Mouse (Mus musculus): ENCODE measurements around the gene Suv39h1. TPM values are rescaled to one million over a fixed set of nuclear protein-coding genes. Genes with fewer than 3 reads are reported as not detected.
"Not testable (repeated sequence)": the region's sequence is repeated elsewhere in the genome, so short reads cannot be mapped to it uniquely, and the experiment has no call there.

Gene Suv39h1
- polyA plus RNA-seq, 1 experiment from 2014 or later, result 38.2 TPM

DNA sequence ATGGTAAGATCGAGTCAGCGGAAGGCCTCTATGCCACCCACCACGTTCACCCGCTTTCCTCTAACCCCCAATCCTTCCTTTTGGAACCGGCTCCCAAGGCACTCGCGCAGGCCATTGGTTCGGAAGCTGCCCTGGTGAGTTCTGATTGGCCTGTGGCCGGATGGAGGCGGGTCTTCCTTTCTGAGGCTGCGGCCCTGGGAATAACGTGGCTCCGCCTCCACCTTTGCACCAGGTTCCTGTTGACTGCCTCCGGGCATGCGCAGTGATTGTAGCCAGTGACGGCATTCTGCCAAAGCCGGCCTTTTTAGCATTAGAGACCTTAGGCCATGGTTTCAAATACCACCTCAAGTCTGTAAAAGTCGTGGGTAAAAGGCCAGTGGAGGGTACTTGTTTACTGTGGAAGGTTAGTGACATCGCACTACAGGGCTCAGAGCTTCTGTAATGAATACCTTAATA is 22.3 kb upstream of the Suv39h1 start:
- Histone ChIP-seq H3K4me2 (ENCODE audit: low read length) (peak overlapping the region; percentile 48), H3K9ac (replicated peaks; ENCODE audit: low read length) (no peak overlapping the region; the same call in 1 of the 2 replicates), H3K4me3 (replicated peaks; ENCODE audit: low read depth, low read length) (peak overlapping the region; percentile 27), H3K27ac (replicated peaks; ENCODE audit: low read depth, low read length) (peak overlapping the region; percentile 26; the same call in 1 of the 2 replicates), H3K4me1 (ENCODE audit: control insufficient read depth, insufficient read depth, low read length) (0 out of 2 replicates have a peak, but pooled peaks cover 4% of the 10 kb centered on the region), H3K36me3 (ENCODE audit: control insufficient read depth, insufficient read depth, low read length) (no peaks in the 10 kb centered on the region), H3K27me3 (ENCODE audit: control insufficient read depth, insufficient read depth, low read length) (no peaks in the 10 kb centered on the region), H3K9me3 (ENCODE audit: control insufficient read depth, low read length) (no peaks in the 10 kb centered on the region)
- DNase-seq (peak; percentile 96), ATAC-seq (ENCODE audit: low FRiP score, low TSS enrichment) (peak; percentile 93)
- WGBS, result 24% methylated on average over 19 of the region's 19 CpGs

DNA sequence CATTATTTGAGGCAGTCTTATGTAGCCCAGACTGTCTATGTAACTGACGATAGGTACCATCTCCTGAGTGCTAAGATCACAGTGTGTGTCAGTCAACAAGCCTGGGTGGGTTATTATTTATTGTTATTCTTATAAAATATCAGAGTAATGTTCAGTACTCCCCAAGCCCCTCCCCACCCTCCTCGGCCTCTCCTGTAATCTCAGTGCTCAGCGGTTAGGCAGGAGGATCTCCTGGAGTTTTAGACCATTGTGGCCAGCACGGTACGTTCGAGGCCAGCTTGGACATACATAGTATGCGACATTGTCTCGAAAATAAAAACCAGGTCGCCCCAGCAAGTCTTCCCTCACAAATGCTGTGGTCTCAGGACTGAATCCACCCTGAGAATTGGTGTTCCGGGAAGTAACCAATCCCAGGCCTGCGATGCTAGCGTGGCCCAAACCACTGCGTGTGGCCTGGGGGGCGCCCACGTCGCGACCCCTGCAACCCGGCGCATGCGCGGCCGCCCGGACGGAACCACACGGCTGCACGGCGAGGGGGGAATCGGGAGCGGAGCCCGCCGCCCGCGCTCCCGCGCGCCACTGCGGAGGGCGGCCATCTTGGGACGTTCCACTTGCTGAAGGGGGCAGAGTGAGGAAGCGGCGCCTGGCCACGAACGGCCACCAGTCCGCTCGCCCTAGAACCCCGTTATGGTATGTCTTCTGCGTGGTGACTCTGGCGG is 21.7 kb upstream of the Suv39h1 start:
- not testable (repeated sequence) for H3K36me3 ChIP-seq (ENCODE audit: control insufficient read depth, insufficient read depth, low read length); H3K27me3 ChIP-seq (ENCODE audit: control insufficient read depth, insufficient read depth, low read length); H3K9ac ChIP-seq (replicated peaks; ENCODE audit: low read length); H3K27ac ChIP-seq (replicated peaks; ENCODE audit: low read depth, low read length); H3K4me1 ChIP-seq (ENCODE audit: control insufficient read depth, insufficient read depth, low read length); DNase-seq; H3K9me3 ChIP-seq (ENCODE audit: control insufficient read depth, low read length)
- peak; percentile 88 for ATAC-seq (ENCODE audit: low FRiP score, low TSS enrichment)
- WGBS, result 8% methylated on average over 24 of the region's 48 CpGs
- peak overlapping the region; percentile 50 for H3K4me2 ChIP-seq (ENCODE audit: low read length)
- peak overlapping the region; percentile 27 for H3K4me3 ChIP-seq (replicated peaks; ENCODE audit: low read depth, low read length)

DNA sequence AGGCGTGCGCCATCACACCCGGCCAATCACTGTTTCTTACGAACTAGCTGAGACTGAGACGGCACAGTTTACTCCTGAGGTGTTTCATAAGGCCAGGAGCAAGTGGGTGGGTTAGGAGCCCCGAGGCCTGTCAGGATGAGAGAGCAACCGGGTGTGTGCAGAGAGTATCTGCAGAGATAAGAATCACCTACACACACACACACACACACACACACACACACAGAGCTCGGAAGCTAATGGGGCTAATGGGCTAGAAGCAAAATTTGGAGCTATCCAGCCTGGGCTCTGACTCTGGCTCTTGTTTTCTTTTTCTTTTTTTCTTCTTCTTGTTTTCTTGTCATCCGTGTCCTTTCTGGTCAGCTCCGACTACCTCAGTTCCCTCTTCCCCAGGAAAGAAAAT is 21.0 kb upstream of the Suv39h1 start:
- H3K27ac ChIP-seq (replicated peaks; ENCODE audit: low read depth, low read length), result no peak overlapping the region
- H3K9ac ChIP-seq (replicated peaks; ENCODE audit: low read length), result no peak overlapping the region
- H3K4me1 ChIP-seq (ENCODE audit: control insufficient read depth, insufficient read depth, low read length), result 0 out of 2 replicates have a peak, but pooled peaks cover 2% of the 10 kb centered on the region
- H3K36me3 ChIP-seq (ENCODE audit: control insufficient read depth, insufficient read depth, low read length), result no peaks in the 10 kb centered on the region
- ATAC-seq (ENCODE audit: low FRiP score, low TSS enrichment), result no peak
- 87% methylated on average over 10 of the region's 10 CpGs for WGBS
- no peaks in the 10 kb centered on the region for H3K27me3 ChIP-seq (ENCODE audit: control insufficient read depth, insufficient read depth, low read length)
- H3K4me2 ChIP-seq (ENCODE audit: low read length), result peak overlapping the region; percentile 50
- peak overlapping the region; percentile 27 for H3K4me3 ChIP-seq (replicated peaks; ENCODE audit: low read depth, low read length)
- no peaks in the 10 kb centered on the region for H3K9me3 ChIP-seq (ENCODE audit: control insufficient read depth, low read length)
- DNase-seq, result no peak

DNA sequence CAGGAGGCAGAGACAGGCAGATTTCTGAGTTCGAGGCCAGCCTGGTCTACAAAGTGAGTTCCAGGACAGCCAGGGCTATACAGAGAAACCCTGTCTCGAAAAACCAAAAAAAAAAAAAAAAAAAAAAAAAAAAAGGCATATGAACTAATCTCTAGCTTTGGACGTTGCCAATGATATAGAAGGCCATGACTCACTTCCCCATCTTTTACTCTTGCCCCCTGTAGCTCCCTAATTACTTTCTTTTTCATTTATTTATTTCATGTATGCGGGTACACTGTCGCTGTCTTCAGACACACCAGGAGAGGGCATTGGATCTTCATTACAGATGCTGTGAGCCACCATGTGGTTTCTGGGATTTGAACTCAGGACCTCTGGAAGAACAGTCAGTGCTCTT is 16.4 kb upstream of the Suv39h1 start:
- not testable (repeated sequence) for H3K27ac ChIP-seq (replicated peaks; ENCODE audit: low read depth, low read length); ATAC-seq (ENCODE audit: low FRiP score, low TSS enrichment)
- WGBS, result 88% methylated on average over 3 of the region's 5 CpGs

DNA sequence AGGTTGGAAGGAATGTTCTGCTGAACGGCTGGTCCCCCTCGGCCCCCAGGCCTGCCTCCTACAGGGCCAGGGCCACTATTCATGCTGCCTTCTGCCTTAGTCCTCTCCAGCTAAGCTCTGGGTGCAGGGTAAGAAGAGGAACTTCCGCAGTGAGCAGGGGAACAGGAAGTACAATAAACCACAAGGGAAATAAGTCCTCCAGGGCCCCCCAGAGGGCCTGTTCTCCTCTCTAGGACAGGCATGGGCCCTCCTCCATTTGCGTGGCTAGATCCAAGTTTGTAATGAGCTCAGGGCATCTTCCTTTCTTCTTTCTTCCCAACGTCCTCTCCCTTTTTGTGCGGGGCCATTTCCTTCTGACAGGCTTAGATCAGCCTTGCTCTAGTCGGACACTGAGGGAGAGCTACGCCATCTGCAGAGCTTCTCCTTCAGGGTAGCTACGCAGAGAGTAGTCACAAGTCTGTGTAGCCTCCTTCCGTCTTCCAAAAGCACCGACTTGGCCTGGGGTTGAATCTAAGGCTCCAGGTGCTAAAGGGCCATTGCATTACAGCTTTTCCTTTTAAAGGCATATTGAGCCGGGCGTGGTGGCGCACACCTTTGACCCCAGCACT is 15.9 kb upstream of the Suv39h1 start, which contains the start of gene Was:
Gene Was (minus strand): TSS at position 153 of the 608 bp plus-strand sequence.
- no peak within 1 kb of the TSS for H3K4me3 ChIP-seq (replicated peaks; ENCODE audit: low read depth, low read length)
- 83% methylated on average over 14 of the region's 14 CpGs for WGBS
- H3K36me3 ChIP-seq (ENCODE audit: control insufficient read depth, insufficient read depth, low read length), result no peaks in the 10 kb centered on the region
- no peaks in the 10 kb centered on the region for H3K9me3 ChIP-seq (ENCODE audit: control insufficient read depth, low read length)
- H3K27me3 ChIP-seq (ENCODE audit: control insufficient read depth, insufficient read depth, low read length), result no peaks in the 10 kb centered on the region
- no peak within 1 kb of the TSS for H3K9ac ChIP-seq (replicated peaks; ENCODE audit: low read length)
- H3K4me1 ChIP-seq (ENCODE audit: control insufficient read depth, insufficient read depth, low read length), result no peaks in the 10 kb centered on the region
- H3K27ac ChIP-seq (replicated peaks; ENCODE audit: low read depth, low read length), result no peak within 1 kb of the TSS
- no peak within 1 kb of the TSS for H3K4me2 ChIP-seq (ENCODE audit: low read length)
- ATAC-seq (ENCODE audit: low FRiP score, low TSS enrichment) (no peak), DNase-seq (no peak)

More for the DNA sequence above, 16.4 kb upstream of the Suv39h1 start:
- not testable (repeated sequence) for H3K27me3 ChIP-seq (ENCODE audit: control insufficient read depth, insufficient read depth, low read length); DNase-seq; H3K9me3 ChIP-seq (ENCODE audit: control insufficient read depth, low read length); H3K36me3 ChIP-seq (ENCODE audit: control insufficient read depth, insufficient read depth, low read length); H3K4me2 ChIP-seq (ENCODE audit: low read length); H3K4me3 ChIP-seq (replicated peaks; ENCODE audit: low read depth, low read length); H3K9ac ChIP-seq (replicated peaks; ENCODE audit: low read length); H3K4me1 ChIP-seq (ENCODE audit: control insufficient read depth, insufficient read depth, low read length)

DNA sequence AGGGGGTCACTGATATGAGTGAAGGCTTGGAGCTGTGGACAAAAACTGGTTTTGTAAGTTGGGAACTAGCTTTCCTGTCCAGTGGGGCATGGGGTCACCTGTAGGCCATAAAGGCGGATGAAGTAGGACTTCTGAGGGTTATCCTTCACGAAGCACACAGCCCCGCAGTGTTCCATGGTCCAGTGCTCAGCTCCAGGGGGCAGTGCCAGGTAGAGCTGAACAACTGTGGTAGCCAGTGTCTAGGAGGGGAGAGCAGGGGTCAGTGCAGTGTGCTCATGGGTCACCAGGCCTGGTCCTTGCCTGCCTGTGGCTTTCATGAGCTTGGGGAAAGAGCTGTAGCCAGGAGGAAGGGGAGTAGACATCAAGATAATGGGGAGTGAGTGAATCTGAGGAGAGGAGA is 15.2 kb upstream of the Suv39h1 start:
- DNase-seq (no peak), ATAC-seq (ENCODE audit: low FRiP score, low TSS enrichment) (no peak)
- Histone ChIP-seq H3K27ac (replicated peaks; ENCODE audit: low read depth, low read length) (no peak overlapping the region), H3K4me3 (replicated peaks; ENCODE audit: low read depth, low read length) (no peak overlapping the region), H3K27me3 (ENCODE audit: control insufficient read depth, insufficient read depth, low read length) (no peaks in the 10 kb centered on the region), H3K36me3 (ENCODE audit: control insufficient read depth, insufficient read depth, low read length) (no peaks in the 10 kb centered on the region), H3K4me1 (ENCODE audit: control insufficient read depth, insufficient read depth, low read length) (no peaks in the 10 kb centered on the region), H3K9ac (replicated peaks; ENCODE audit: low read length) (no peak overlapping the region), H3K4me2 (ENCODE audit: low read length) (no peak overlapping the region), H3K9me3 (ENCODE audit: control insufficient read depth, low read length) (no peaks in the 10 kb centered on the region)
- WGBS, result 94% methylated on average over 3 of the region's 3 CpGs

DNA sequence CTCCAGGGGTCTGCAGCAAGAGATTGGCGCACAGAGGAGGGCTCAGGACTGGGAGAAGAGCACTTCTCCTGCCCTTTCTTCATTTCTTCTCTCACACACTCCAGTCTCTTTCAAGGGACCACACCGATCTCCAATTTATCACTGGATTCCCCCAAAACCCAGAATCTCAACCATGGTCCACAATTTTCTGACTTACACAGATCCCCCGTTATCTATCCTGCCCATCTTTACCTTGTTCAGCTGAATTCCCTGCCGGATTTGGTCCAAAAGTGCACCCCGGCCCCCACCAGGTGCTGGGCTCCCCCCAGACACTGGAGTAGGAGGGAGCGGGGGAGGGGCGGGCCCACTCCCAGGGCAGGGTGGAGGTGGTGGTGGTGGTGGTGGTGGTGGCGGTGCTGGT is 11.1 kb upstream of the Suv39h1 start:
- no peak overlapping the region for H3K27ac ChIP-seq (replicated peaks; ENCODE audit: low read depth, low read length)
- H3K4me2 ChIP-seq (ENCODE audit: low read length), result no peak overlapping the region
- DNase-seq, result no peak
- no peaks in the 10 kb centered on the region for H3K9me3 ChIP-seq (ENCODE audit: control insufficient read depth, low read length)
- ATAC-seq (ENCODE audit: low FRiP score, low TSS enrichment), result no peak
- H3K27me3 ChIP-seq (ENCODE audit: control insufficient read depth, insufficient read depth, low read length), result no peaks in the 10 kb centered on the region
- no peaks in the 10 kb centered on the region for H3K4me1 ChIP-seq (ENCODE audit: control insufficient read depth, insufficient read depth, low read length)
- H3K9ac ChIP-seq (replicated peaks; ENCODE audit: low read length), result no peak overlapping the region
- no peak overlapping the region for H3K4me3 ChIP-seq (replicated peaks; ENCODE audit: low read depth, low read length)
- WGBS, result 88% methylated on average over 8 of the region's 8 CpGs
- H3K36me3 ChIP-seq (ENCODE audit: control insufficient read depth, insufficient read depth, low read length), result no peaks in the 10 kb centered on the region

DNA sequence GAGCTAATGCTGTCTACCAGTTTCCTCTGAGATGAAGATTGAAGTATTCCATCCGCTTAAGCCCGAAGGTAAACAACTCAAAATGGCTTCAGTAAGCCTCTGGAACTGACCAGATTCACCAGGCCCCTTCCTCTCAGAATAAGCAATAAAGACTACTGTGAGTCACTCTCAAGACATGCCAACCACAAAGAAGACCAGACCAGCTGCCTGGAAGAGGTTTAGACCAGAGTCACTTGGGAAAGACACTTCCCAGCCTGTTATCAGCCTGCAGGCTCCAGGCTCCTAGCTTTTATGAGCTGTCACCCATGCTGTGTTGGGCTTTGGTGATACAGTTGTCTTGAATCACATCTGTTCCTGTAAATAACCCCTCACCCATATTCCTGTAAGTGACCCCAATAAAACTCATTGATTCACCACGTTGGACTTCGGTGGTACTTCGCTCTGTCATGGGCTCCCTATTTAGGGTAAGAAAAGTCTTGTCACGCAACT is 10.3 kb upstream of the Suv39h1 start:
- WGBS, result 88% methylated on average over 6 of the region's 6 CpGs
- Histone ChIP-seq H3K27ac (replicated peaks; ENCODE audit: low read depth, low read length) (no peak overlapping the region), H3K9me3 (ENCODE audit: control insufficient read depth, low read length) (no peaks in the 10 kb centered on the region), H3K27me3 (ENCODE audit: control insufficient read depth, insufficient read depth, low read length) (no peaks in the 10 kb centered on the region), H3K4me2 (ENCODE audit: low read length) (no peak overlapping the region), H3K4me3 (replicated peaks; ENCODE audit: low read depth, low read length) (no peak overlapping the region), H3K36me3 (ENCODE audit: control insufficient read depth, insufficient read depth, low read length) (no peaks in the 10 kb centered on the region), H3K4me1 (ENCODE audit: control insufficient read depth, insufficient read depth, low read length) (no peaks in the 10 kb centered on the region), H3K9ac (replicated peaks; ENCODE audit: low read length) (no peak overlapping the region)
- ATAC-seq (ENCODE audit: low FRiP score, low TSS enrichment) (no peak), DNase-seq (no peak)

Data from midbrain, embryonic 14.5 days (tissue).